Mouse (Mus musculus): Measurements from ENCODE around the gene Snrnp200.

- TF ChIP-seq CTCF (IDR thresholded peaks at IDR 0.05; ENCODE audit: low read depth) = no peak
- no peak for TF ChIP-seq EP300 (IDR thresholded peaks at IDR 0.05; ENCODE audit: low read depth)
These were observed 9.6 kb downstream of the Snrnp200 start for GRCm38 (mm10) chr2:127217746-127218145.

Data from liver, embryonic 14.5 days (tissue).